Mouse (Mus musculus): ENCODE data around the gene Vps37c.

DNA sequence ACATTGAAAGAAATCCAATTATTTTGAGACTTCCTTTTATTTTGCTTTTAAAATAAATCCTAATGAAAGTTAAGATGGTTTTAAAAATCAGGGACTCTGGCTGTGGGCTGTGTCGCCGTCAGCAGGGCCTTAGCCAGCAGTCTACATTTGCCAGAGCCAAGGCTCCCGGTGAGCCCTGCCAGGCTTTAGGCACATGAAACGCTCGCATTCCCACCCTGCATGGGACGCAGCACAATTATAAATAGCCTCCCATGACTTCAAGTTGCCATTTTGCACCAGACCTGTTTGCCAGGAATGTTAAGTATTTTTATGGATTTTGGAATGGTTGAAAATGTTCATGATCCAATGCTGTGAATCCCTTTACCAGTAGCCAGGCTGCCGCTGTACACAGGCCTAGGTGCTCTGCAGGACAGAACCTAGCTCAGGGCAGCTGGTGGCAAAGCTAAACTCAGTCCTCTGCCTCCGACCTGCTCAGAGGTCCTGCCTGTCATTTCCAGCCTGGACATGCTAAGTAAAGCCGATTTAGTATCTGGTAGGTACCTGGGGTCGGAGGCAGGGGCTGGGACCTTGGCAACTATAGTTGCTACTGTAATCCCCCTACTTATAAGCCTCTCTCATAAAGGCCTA lies 45.1 kb downstream of the Vps37c start:
- TF ChIP-seq CTCF (IDR thresholded peaks at IDR 0.05; ENCODE audit: borderline replicate concordance, insufficient read depth, low read length) (no peak), POLR2A (IDR thresholded peaks at IDR 0.05; ENCODE audit: low read depth, low read length) (no peak)

Data from embryonic fibroblast, embryonic 13.5 days (primary cell).